Mouse (Mus musculus) embryo, embryonic 11.5 days (tissue): ENCODE results near the gene Aars.
"Not testable (repeated sequence)": the region's sequence is repeated elsewhere in the genome, so short reads cannot be mapped to it uniquely, and the experiment has no call there.

Experiments
- DNase-seq: peaks from one replicate; pipeline ENCODE4 v3.0.0-alpha.2; 2012; ENCODE audit warnings: low read depth, low spot score

Aars gene

DNA sequence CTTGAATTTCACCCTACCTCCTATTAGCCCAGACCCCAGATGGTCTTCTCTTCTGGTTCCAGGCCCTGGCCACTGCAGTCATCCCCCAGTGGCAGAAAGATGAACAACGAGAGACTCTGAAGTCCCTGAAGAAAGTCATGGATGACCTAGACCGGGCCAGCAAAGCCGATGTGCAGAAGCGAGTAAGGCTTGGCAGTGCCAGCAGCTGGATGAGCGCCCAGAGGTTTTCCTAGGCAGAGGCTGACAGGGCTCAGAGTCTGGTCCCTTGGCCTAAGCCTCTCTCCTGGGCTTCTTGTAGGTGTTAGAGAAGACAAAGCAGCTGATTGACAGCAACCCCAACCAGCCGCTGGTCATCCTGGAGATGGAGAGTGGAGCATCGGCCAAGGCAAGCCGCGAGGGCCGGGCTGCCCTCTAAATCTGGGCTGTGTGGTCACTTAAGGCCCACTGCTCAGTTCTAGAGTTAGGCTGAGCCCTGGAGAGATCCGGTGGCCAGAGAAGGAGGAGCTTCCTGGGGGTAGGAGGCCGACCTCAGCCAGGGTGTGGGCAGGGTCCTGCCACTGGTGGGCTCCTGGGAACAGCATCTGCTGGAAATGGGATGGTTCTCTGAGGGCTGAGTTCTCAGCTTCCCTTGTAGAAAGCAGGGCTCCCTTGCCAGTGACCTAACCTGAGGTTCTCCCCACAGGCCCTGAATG, 21.0 kb downstream of the Aars start:
- no peak for DNase-seq

DNA sequence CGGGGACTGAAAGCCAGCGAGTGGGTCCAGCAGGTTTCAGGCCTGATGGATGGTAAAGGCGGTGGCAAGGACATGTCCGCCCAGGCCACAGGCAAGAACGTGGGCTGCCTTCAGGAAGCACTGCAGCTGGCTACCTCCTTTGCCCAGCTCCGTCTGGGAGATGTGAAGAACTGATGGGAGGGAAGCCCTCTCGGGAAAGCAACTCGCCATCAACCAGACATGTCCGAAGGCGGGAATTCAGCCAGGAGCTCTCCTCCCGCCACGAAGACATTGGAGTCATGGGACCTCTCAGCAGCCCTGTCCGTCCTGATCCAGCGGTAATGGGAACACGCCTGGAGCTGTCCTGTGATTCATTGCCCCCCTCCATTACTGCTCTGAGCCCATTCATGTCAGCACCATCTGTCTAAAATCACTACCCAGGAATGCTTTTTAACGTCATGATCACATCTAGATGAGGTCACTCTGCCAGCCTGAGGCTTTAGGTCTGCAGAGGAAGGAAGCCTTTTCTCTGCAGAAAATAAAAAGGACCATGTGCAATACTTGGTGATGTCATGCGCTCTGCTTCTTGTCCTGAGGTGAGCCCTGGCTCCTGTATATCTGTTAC, 22.2 kb downstream of the Aars start:
- DNase-seq: no peak

DNA sequence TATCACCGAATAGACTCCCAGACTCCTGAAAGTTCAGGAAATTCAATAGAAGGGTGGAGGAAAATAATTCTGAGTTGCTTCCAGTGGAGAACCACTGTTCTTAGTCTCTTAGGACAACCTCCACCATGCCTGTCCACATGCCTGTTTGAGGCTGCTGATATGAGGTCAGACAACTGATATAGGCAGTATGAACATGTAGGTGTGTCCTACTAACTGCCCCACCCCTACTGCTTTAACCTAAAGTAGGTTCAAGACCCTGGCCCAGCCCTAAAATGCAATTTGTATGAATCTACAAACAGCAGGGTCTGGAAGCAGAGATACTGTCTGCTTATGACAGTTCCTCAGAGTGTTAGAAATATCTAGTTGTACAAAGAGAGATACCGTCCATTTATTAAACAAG, 22.7 kb downstream of the Aars start:
- no peak for DNase-seq

DNA sequence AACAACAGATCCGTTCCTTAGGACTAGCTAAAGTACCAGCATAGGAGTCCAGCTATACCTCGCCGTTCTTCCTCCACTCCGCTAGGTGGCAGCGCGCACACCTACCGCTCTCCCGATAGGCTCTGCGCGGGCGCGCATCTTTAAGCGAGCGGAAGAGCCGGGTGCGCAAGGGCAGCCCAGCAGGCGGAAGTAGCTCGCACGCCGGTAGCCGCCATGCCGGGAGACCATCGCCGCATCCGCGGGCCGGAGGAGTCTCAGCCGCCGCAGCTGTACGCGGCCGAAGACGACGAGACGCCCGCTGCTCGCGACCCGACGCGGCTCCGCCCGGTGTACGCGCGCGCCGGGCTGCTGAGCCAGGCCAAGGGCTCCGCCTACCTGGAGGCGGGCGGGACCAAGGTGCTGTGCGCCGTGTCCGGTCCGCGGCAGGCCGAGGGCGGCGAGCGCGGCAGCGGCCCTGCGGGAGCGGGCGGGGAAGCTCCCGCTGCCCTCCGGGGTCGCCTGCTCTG, 23.3 kb downstream of the Aars start, which contains the start of gene Exosc6:
Exosc6 (plus strand) TSS at position 182 of the 506 bp plus-strand sequence.
- peak; percentile 94 for DNase-seq

DNA sequence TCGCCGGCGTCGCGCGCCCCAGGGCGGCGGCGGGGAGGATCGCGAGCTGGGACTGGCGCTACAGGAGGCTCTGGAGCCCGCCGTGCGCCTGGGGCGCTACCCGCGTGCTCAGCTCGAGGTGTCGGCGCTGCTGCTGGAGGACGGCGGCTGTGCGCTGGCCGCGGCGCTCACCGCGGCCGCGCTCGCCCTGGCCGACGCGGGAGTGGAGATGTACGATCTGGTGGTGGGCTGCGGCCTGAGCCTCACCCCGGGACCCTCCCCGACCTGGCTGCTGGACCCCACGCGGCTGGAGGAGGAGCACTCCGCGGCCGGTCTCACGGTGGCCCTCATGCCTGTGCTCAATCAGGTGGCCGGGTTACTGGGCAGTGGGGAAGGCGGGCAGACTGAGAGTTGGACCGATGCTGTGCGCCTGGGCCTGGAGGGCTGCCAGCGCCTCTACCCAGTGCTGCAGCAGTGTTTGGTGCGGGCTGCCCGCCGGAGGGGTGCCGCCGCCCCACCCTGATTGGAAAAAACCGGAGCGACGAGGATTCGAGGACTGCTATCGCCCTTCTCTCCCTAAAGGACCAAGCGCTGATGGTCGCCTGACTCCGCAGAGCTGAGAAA, 23.8 kb downstream of the Aars start:
- DNase-seq: peak; percentile 27

DNA sequence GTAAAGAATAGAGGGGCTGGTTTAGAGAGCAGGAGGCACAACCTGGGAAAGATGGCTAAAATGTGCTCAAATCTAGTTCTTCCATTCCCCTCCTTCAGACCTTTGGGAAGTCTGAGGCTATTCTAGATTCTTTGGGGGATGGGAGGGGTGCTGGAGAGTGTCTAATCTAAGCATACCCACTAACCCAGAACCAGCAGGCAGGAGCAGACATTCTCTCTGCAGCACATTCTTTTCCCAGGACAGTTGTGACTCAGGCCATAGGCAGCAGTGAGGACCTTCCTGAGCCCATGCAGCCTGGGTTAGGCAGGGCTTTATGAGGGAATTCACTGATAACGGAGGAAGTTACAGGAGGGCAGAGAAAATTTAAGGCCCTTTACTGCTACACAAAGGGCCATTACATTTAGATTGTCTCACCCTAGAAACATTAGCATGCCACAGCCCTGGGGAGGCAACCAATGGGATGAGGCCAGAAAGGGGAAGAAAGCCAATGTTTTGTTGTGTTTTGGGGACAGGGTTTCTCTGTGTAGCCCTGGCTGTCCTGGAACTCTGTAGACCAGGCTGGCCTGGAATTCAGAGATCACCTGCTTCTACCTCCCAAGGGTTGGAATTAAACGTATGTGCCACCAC, 26.1 kb downstream of the Aars start:
- no peak for DNase-seq

DNA sequence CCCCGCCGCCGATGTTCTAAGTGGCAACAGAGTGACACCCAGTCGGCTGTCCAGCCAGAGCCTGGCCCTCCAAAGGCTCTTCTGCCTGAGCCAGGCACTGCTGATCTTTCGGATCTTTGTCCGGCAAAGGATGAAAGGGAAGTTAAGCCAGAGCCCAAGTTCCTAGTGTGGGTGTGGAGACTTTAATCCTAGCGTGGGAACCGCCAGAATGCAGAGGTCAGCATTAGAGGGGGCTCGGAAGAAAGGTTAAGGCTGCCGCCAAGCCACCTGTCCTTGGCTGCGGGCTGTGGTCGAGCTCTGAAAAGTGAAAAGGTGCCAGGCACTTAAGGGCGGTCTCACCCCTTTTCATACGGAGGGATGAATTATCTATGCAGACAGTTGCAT, 28.7 kb downstream of the Aars start:
- peak; percentile 9 for DNase-seq

DNA sequence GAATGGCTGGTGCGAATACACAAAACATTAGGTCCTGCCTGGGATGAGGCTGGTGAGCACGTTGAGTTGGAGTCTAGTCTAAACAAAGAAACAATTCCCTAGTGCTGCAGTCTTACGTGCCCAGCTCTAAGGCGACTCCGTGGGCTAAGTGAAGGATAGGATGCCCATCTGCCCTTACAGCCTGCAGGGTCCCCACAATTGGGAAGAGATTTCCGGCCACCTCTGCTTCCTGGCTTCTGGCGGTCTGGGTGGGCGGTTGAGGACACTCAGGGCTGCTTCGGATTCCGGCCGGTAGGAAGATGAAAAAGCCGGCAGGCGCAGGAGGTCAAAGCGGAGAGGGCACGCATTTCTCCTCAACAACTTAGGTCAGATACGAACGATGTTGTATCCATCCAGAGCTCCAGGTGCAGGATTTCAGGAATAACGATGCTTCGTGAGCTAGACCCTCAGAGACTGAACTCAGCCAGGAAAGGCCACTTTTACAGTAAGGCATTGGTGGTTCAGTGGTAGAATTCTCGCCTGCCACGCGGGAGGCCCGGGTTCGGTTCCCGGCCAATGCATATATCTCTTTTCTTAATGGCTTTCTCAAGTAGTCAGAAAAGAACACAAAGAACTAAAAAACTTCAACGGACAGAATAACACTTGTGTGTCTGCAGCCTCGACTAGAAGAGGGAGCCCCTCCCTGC, 29.3 kb downstream of the Aars start:
- peak; percentile 87 for DNase-seq

DNA sequence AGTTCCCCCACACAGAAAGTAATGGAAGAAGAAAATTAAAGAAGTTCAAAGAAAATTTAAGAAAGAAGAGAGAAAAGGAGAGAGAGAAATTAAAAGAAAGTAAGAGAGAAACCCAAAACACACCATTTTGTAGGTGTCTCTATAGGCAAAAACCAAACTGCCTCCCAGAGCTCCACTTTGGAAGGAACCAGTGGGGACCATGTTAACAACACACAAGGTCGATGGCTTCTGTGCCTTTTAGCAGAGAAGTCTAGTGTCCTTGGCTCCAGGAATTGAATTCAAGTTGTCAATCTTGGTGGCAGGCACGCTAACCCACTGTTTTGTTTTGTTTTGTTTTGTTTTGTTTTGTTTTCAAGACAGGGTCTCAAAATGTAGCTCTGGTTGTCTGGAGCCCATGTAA, 29.9 kb downstream of the Aars start:
- DNase-seq: no peak

DNA sequence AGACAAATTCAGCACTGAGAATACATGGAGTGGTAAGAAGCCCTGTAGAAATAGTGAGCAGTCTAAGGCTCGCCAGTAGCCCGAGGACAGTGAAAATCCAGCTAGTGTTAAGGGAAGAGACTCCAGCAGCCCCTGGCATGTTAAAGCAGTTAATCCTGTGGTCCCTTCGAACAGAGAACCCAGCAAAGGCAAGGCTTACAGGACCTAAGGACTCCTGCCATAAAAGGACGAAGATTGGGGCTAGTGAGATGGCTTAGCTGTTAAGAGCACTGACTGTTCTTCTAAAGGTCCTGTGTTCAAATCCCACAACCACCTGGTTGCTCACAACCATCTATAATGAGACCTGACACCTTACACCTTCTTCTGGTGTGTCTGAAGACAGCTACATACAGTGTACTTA, 33.4 kb downstream of the Aars start:
- no peak for DNase-seq

DNA sequence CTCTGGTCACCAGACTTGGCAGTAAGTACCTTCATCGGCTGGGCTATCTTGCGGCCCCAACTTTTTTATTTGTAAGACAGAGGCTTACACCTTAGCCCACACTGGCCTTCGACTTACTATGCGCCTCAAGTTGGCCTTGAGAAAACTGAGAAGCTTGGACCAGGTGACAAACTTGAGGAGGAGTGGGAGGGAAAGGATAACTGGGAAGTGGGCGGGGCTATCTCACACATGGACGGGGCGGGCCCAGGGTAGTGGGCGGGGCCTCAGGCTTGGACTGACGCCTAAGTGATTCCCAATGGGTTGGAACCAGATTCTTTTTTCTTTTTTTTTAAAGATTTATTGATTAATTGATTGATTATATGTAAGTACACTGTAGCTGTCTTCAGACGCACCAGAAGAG, 34.5 kb downstream of the Aars start:
- no peak for DNase-seq

DNA sequence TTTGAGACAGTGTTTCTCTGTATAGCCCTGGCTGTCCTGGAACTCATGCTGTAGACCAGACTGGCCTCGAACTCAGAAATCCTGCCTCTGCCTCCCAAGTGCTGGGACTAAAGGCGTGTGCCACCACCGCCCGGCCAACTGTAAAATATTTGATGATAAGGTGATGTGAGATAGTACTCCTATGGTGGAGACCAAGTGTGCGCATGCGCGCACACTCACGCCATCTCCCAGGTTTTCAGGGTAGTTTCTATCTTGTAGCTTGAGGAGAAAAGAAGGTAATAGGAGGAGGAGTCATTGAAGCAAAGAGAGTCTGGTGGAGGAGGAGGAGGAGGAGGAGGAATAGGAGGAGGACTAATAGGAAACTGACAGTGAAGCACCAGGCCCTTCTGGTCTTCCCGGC, 35.7 kb downstream of the Aars start:
- DNase-seq: not testable (repeated sequence)

DNA sequence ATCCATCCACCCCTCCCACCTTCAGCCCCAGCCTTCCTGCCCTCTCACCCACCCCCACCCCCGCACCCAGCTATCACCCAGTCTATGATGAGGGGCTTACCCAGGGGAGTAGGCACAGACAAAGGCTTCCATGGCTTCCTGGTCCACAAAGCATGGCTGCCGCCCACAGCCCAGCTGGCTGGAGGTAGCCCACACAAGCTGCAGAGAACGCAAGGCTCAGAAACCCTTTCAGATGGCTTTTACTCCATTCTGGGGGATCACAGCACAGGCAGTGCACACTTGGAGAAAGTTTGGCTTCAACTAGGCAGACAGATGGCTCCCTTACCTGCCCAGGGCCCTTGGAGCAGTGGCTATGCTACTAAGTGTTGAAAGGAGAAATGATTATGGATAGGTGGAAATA, 43.0 kb downstream of the Aars start:
- no peak for DNase-seq

DNA sequence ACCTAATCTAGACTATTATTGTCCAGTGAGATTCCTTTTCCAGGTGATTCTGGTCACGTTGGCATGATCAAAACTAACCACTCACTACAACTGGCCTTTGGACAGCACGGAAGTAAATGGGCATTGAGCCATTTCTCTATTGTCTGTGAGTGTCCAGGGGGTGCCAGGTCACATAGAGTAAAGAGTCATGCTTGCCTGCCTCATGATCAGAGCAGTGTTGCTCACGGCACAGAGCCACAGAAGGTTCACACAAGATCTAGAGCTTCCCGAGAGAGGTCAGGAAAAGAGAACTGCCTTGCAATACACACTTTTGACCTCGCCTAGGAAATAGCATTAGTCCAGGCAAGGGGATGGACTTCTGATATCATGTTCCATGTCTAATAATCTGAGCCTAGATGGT, 46.5 kb downstream of the Aars start:
- no peak for DNase-seq

DNA sequence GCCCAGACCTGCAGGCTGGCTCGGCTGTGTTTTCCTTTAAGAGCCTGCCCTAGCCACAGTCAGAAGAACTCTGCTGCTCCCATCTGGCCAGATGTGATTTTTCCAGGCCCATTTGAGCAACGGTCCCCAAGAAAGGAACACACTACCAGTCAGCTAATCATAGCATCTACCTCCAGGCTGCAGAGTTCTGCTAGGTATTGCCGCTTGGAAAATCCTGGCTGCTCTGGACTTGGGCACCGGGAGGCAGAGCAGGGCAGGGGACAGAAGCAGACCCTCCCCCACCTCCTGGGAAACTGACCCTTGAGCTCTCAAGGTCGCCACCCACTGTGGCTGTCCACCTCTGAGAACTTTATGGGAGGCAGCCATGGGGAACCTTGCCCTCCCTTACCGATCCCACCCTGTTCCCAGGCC, 46.9 kb downstream of the Aars start:
- DNase-seq: no peak

DNA sequence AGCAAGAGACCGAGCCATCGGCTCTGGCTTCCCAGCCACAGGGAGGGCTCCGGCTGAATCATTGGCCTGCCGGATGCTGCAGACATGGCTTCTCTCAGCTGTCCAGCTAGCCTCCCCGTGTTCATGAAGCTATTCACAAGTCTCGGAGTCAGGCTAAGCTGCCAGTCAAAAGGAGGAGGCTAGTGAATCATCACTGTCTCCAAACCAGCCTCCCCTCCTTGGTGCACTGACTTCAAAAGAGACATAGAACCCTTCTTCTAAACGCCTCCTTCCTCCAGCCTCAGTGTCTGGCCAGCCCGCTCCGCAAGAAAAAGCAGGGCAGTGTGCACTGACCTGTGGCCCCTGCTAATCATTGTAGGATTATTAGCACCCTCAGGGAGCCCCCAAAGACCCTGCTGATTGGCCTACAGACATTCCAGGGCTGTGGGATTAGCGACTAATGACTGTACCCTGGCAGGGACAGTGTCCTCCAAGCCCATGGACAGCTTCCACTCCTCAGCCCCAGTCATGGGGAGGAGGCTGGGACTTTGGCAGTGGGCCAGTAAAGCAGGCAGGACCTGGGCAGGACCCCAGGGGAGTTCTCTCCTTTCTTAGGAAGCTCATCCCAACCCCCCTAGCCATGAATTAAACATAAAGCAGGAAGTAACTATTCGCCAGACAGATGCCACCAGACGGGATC, 48.8 kb downstream of the Aars start:
- DNase-seq: no peak

DNA sequence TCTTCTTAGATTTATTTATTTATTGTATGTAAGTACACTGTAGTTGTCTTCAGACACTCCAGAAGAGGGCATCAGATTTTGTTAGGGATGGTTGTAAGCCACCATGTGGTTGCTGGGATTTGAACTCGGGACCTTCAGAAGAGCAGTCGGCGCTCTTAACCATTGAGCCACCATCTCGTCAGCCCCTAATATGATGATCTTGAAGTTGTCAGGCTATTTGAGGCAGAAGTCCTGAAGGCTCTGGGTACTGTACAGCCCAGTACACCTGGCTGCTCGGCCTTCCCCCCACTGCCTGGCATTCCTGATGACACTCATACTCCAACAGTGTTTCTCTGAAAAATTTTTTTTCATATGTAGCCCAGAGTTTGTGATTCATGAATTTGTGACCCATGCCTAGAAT, 51.0 kb downstream of the Aars start:
- not testable (repeated sequence) for DNase-seq

DNA sequence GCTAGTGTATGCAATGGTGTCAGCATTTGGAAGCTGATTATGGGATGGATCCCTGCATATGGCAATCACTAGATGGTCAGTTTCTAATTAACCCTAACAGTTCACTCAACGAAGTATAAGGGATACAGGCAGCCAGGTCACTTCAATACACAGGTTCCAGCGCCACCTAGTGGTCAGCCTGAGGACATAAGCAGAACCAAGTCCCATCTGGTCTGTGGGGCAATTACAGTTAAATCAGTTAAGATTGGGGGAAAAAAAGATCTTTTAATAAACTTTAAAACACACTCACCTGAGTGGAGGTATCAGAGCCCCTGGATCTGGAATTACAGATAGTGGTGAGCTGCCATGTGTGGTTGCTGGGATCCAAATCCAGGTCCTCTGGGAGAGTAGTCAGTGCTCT, 57.2 kb downstream of the Aars start:
- peak; percentile 54 for DNase-seq

DNA sequence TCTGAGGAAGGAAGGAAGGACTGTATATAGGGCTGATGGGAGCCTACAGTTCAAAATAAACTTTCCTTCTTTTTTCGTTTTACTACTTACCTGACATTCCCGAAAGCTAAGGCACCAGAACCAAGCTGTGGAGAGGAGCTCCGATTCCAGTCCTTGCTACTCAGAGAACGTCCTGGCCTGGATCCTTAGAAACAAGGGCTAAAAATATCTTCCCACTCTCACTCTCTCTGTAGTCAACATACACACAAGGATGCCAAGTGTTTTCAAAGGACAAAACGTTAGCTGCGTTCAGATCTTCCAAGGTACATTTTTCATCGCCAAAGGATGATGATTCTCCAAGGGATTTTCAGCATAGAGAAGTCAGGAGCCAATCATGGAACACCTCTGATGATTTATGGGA, 58.8 kb downstream of the Aars start:
- DNase-seq: no peak

DNA sequence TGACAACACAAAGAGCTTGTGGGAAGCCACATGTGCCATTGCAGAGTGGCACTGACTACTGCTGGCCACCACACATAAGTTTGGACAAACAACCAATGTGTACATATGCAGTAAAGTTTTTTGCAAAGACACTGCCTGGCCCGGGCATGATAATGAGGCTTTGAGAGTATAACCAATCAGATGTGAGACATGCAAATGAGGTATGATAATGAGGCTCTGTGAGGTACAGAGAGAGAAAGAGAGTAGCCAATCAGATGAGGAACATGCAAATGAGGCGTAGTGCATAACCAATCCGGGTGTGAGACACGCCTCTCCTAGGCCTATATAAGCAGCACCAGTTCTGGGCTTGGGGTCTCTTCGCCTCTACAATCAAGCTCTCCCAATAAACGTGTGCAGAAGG, 59.4 kb downstream of the Aars start, which contains the start of gene Clec18a:
Clec18a (minus strand) TSS at position 101 of the 400 bp plus-strand sequence.
- not testable (repeated sequence) for DNase-seq
